Mouse (Mus musculus) CD8-positive naive resting alpha-beta T cell, adult 57 days (primary cell): Measurements from ENCODE around the gene Apobec1. TPM values are rescaled to one million over a fixed set of nuclear protein-coding genes. Genes with fewer than 3 reads are reported as not detected.

Source experiments
- total RNA-seq: library from RNA; stranded (reverse); gene quantifications from one replicate; pipeline ENCODE4 v1.2.4, GENCODE M21; 2023

Apobec1 gene
- 16.0 TPM for total RNA-seq

GRCm38 (mm10) chr6:122602242-122602991 lies at the start of gene Apobec1:
Apobec1 (minus strand) TSS chr6:122602444.

GRCm38 (mm10) chr6:122626110-122626509 lies 23.9 kb upstream of the Apobec1 start, which contains the start of gene Dppa3:
Dppa3 (plus strand) TSS chr6:122626410.

GRCm38 (mm10) chr6:122609771-122610170 lies 7.5 kb upstream of the Apobec1 start, which contains the start of gene Gdf3:
Gdf3 (minus strand) TSS chr6:122610087.

GRCm38 (mm10) chr6:122553606-122554005 lies 48.6 kb downstream of the Apobec1 start, which contains the start of gene Aicda:
Aicda (plus strand) TSS chr6:122553801.

Other genes with a start within 250 kb of the Apobec1 start
- not detected for gene Rimklb, start 103.7 kb downstream of the Apobec1 start, total RNA-seq
- not detected for gene Mfap5, start 96.6 kb downstream of the Apobec1 start, total RNA-seq
- 0.28 TPM for gene Aicda, start 48.6 kb downstream of the Apobec1 start, total RNA-seq
- not detected for gene Gdf3, start 7.6 kb upstream of the Apobec1 start, total RNA-seq
- gene Dppa3, start 24.0 kb upstream of the Apobec1 start, total RNA-seq, result not detected
- gene Nanog, start 105.0 kb upstream of the Apobec1 start, total RNA-seq, result not detected
- gene Slc2a3, start 199.2 kb upstream of the Apobec1 start, total RNA-seq, result 35.2 TPM
- 32.0 TPM for gene Foxj2, start 217.5 kb upstream of the Apobec1 start, total RNA-seq